Mouse (Mus musculus): ENCODE data around the gene Sertad1. TPM values are rescaled to one million over a fixed set of nuclear protein-coding genes. Genes with fewer than 3 reads are reported as not detected.
"Not testable (repeated sequence)": the region's sequence is repeated elsewhere in the genome, so short reads cannot be mapped to it uniquely, and the experiment has no call there.

Sertad1 gene
- polyA plus RNA-seq, 1 experiment from 2014 or later, result 36.7 TPM

DNA sequence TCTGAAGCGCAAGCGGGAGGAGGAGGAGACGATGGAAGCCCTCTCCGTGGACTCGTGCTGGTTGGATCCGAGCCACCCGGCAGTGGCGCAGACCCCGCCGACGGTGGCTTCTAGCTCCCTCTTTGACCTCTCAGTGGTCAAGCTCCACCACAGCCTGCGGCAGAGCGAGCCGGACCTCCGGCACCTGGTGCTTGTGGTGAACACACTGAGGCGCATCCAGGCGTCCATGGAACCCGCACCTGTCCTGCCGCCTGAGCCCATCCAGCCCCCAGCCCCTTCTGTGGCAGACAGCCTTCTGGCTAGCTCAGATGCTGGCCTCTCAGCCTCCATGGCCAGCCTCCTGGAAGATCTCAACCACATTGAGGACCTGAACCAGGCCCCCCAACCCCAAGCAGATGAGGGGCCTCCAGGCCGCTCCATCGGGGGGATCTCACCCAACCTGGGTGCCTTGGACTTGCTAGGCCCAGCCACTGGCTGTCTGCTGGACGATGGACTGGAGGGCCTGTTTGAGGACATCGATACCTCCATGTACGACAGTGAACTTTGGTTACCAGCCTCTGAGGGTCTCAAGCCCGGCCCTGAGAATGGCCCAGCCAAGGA lies 2.7 kb downstream of the Sertad1 start:
- no peak for ATAC-seq (ENCODE audit: insufficient read depth, low FRiP score, low read depth)
- H3K4me3 ChIP-seq (replicated peaks), result no peak overlapping the region
- H3K9ac ChIP-seq, result no peak overlapping the region
- H3K9me3 ChIP-seq, result no peaks in the 10 kb centered on the region
- no peaks in the 10 kb centered on the region for H3K27me3 ChIP-seq (replicated peaks)
- peaks cover 33% of the 10 kb centered on the region for H3K4me1 ChIP-seq
- H3K4me2 ChIP-seq, result no peak overlapping the region; the same call in 1 of the 2 replicates
- peak overlapping the region; percentile 95; the same call in 1 of the 2 replicates for H3K27ac ChIP-seq
- peaks cover 9% of the 10 kb centered on the region; the same call in 1 of the 2 replicates for H3K36me3 ChIP-seq
- WGBS, result 89% methylated on average over 25 of the region's 25 CpGs

DNA sequence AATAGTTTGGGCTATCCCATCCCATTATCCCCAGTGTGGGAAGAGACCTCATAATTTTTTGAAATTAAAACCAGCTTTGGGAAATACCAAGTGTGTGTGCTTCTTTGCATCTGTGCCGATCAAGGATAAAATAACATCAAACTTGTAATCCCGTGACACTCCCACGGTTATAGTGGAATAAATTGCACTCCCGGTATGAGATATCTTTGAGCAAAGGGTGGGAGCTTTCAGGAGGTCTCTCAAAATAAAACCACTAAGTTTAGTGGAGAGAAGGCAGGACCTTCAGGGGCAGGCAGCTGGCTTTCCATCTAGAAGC lies 3.5 kb downstream of the Sertad1 start:
- peaks cover 9% of the 10 kb centered on the region; the same call in 1 of the 2 replicates for H3K36me3 ChIP-seq
- no peaks in the 10 kb centered on the region for H3K27me3 ChIP-seq (replicated peaks)
- peak overlapping the region; percentile 95 for H3K27ac ChIP-seq
- 23% methylated on average over 4 of the region's 4 CpGs for WGBS
- H3K4me3 ChIP-seq (replicated peaks), result peak overlapping the region; percentile 41
- H3K9me3 ChIP-seq, result no peaks in the 10 kb centered on the region
- no peak for ATAC-seq (ENCODE audit: insufficient read depth, low FRiP score, low read depth)
- H3K4me1 ChIP-seq, result peaks cover 33% of the 10 kb centered on the region
- peak overlapping the region; percentile 66 for H3K4me2 ChIP-seq
- peak overlapping the region; percentile 37; the same call in 1 of the 2 replicates for H3K9ac ChIP-seq

DNA sequence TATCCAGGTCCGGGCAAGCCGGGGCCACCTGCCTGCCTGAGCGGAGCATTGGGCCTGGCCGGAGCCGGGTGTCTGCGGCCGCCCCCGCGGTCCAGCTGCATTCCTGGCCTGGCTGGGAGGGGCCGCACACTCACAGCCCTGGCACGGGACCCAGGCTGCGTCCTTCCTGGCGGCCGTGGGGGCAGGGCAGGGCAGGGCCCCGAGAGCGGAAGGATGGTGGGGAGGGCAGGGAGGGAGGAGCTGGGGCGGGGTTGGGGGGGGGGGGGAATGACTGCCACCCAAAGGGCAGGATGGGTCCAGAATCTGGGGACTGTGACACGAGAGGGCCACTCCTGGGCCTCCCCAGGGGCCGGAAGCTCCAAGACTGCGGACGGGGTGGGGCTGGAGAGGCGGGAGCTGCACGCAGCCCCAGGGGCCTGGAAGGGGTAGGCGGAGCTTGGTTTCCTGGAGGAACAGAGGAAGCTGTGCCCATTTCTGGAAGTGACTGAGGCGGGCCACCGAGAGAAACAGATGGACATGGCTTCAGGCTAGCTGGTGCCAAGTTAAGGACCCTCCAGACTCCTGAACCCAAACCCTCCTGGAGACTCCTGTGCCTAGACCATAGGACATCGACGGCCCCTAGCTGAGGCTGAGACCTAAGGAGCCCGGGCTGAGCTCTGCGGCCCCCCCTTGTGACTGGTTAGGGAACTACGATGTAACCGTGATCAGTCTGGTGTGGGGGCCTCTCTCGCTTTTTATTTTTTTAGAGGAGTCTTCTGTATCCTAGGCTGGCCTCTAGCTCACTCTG lies 4.0 kb downstream of the Sertad1 start:
- no peaks in the 10 kb centered on the region for H3K27me3 ChIP-seq (replicated peaks)
- WGBS, result under 1% methylated on average over 30 of the region's 33 CpGs
- peak; percentile 84 for ATAC-seq (ENCODE audit: insufficient read depth, low FRiP score, low read depth)
- H3K9ac ChIP-seq, result peak overlapping the region; percentile 37; the same call in 1 of the 2 replicates
- peak overlapping the region; percentile 41 for H3K4me3 ChIP-seq (replicated peaks)
- H3K36me3 ChIP-seq, result peaks cover 9% of the 10 kb centered on the region; the same call in 1 of the 2 replicates
- H3K4me1 ChIP-seq, result peaks cover 33% of the 10 kb centered on the region
- peak overlapping the region; percentile 95 for H3K27ac ChIP-seq
- H3K4me2 ChIP-seq, result peak overlapping the region; percentile 66
- no peaks in the 10 kb centered on the region for H3K9me3 ChIP-seq

DNA sequence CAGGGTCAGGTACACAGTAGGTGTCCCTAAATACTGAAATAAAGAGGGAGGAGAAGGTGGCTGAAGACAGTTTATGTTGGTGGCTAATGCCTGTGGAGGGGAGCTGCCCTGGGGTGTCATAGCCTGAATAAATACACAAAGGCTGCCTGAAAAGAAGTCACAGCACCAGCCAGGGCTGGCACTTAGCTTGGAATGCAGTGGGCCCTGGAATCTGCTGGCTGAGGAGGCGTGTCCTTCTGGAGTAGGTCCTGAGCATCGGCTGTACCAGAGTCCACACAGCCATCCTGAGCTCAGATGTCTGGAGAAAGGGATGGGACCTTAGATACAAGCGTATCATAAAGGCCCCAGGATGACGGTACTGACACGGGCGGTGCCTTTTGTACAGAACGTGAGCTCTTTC lies 5.1 kb downstream of the Sertad1 start:
- 71% methylated on average over 7 of the region's 7 CpGs for WGBS
- Histone ChIP-seq H3K27me3 (replicated peaks) (no peaks in the 10 kb centered on the region), H3K9me3 (no peaks in the 10 kb centered on the region), H3K4me3 (replicated peaks) (no peak overlapping the region), H3K9ac (no peak overlapping the region), H3K4me2 (no peak overlapping the region), H3K27ac (peak overlapping the region; percentile 52; the same call in 1 of the 2 replicates), H3K4me1 (peaks cover 33% of the 10 kb centered on the region), H3K36me3 (peaks cover 9% of the 10 kb centered on the region; the same call in 1 of the 2 replicates)
- ATAC-seq (ENCODE audit: insufficient read depth, low FRiP score, low read depth), result no peak

DNA sequence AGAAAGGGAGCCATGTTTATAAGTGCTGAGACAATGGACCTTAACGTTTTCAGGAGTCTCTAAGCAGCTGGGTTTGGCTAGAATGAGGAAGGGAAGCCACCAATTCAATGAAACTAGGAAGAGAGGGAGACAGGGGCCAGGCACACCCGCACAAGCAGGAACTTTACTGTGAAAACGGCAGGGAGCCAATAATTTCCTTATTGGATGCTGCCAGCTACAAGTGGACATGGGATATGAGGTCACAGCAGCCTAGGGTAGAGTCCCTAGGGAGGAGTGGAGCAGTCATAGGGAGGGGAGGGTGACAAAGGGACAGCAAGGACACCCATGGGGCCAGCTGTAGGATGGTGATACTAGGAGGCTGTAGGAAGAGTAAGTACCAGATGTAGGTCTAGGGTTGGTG lies 6.3 kb downstream of the Sertad1 start:
- Histone ChIP-seq H3K9me3 (no peaks in the 10 kb centered on the region), H3K27me3 (replicated peaks) (no peaks in the 10 kb centered on the region), H3K4me3 (replicated peaks) (no peak overlapping the region), H3K27ac (no peak overlapping the region), H3K36me3 (peaks cover 9% of the 10 kb centered on the region; the same call in 1 of the 2 replicates), H3K9ac (no peak overlapping the region), H3K4me1 (peaks cover 33% of the 10 kb centered on the region), H3K4me2 (no peak overlapping the region)
- WGBS, result 52% methylated on average over 3 of the region's 3 CpGs
- no peak for ATAC-seq (ENCODE audit: insufficient read depth, low FRiP score, low read depth)

DNA sequence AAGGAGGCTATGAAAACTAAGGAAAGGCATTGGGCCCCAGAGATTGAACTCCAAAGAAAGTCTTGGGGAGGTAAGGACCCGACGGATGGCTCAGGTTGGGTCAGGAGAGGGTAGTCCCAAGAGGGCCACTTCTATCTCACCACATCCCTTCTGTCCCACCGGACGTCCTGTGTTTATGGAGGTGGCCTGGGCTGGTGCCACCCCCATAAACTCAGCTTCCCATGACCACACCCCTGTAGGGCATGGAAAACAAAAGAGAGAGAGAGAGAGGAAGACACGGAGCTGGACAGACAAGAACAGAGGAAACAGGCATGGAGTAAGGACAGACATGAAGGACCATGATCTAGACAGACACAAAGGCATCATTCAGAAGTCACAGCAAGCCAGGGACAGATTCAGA lies 6.7 kb downstream of the Sertad1 start:
- H3K36me3 ChIP-seq, result peaks cover 9% of the 10 kb centered on the region; the same call in 1 of the 2 replicates
- H3K9me3 ChIP-seq, result no peaks in the 10 kb centered on the region
- no peak overlapping the region for H3K27ac ChIP-seq
- no peak overlapping the region for H3K4me3 ChIP-seq (replicated peaks)
- H3K27me3 ChIP-seq (replicated peaks), result no peaks in the 10 kb centered on the region
- peaks cover 29% of the 10 kb centered on the region for H3K4me1 ChIP-seq
- no peak overlapping the region for H3K4me2 ChIP-seq
- no peak for ATAC-seq (ENCODE audit: insufficient read depth, low FRiP score, low read depth)
- 84% methylated on average over 5 of the region's 5 CpGs for WGBS
- H3K9ac ChIP-seq, result no peak overlapping the region

DNA sequence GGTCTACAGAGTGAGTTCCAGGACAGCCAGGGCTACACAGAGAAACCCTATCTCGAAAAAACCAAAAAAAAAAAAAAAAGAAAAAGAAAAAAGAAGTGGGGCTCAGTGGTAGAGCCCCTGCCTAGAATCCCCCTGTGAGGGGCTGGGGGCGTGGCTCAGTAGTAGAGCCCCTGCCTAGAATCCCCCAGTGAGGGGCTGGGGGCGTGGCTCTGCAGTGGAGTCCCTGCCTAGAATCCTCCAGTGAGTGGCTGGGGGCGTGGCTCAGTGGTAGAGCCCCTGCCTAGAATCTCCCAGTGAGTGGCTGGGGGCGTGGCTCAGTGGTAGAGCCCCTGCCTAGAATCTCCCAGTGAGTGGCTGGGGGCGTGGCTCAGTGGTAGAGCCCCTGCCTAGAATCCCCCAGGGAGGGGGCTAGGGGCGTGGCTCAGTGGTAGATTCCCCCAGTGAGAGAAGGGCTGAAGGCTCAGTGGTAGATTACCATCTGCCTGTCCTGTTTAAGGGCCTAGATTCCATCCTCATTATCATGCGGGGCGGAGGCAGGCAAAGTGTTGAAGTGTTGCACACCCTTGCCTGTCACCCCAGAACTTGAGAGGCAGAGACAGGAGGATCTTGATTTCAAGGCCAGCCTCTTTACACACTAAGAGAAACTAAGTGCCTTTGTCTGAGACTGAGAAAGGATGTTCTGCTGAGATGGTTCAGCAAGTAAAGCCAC lies 8.1 kb downstream of the Sertad1 start:
- H3K4me1 ChIP-seq, result peaks cover 18% of the 10 kb centered on the region
- not testable (repeated sequence) for H3K4me3 ChIP-seq (replicated peaks); H3K9ac ChIP-seq; H3K27ac ChIP-seq; ATAC-seq (ENCODE audit: insufficient read depth, low FRiP score, low read depth); H3K9me3 ChIP-seq; H3K27me3 ChIP-seq (replicated peaks); H3K4me2 ChIP-seq; H3K36me3 ChIP-seq
- 90% methylated on average over 9 of the region's 9 CpGs for WGBS

DNA sequence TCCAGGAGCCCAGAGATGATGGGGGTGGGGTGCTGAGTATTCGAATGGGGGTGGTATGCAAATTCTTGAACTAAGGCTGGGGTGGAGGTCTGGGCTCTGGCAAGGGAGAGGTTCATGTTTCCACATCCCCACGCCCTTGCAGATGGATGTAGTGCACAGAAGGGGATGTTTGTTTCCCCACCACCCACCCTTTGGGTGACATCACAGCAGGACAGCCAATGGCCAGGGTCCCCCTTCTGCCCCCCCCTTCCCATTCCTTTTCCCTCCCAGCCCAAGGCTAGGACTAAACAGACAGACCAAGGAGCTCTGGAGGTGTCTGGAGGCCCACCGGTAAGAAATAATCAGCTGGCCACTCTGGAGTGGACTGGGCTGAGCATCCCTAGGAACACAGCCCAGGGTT lies 12.3 kb downstream of the Sertad1 start, which contains the start of gene Prx:
Prx (plus strand) TSS at position 289 of the 400 bp plus-strand sequence.
- no peak for ATAC-seq (ENCODE audit: insufficient read depth, low FRiP score, low read depth)
- Histone ChIP-seq H3K4me1 (no peaks in the 10 kb centered on the region), H3K36me3 (no peaks in the 10 kb centered on the region), H3K9ac (no peak within 1 kb of the TSS), H3K27me3 (replicated peaks) (no peaks in the 10 kb centered on the region), H3K4me2 (no peak within 1 kb of the TSS), H3K27ac (no peak within 1 kb of the TSS), H3K4me3 (replicated peaks) (no peak within 1 kb of the TSS), H3K9me3 (no peaks in the 10 kb centered on the region)
- 26% methylated on average over 3 of the region's 3 CpGs for WGBS

DNA sequence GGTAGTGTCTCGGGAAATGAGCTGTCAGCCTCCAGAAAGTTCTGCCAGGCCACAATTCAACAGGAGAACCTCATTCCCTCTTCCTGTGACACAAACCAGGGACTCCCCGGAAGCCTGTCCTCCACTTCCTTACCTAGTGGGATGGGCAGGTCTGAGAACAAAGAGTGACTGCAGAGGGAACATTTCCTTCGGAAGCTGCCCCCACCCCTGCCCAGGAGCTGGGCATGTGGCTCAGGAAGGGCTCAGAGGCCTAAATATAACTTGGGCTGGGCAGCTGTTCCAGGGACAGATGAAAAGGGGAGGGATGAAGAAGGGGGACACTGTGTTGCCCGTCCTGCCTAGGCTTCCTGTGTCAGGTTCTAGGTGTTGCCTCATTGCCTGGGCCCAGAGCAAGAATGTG lies 14.9 kb downstream of the Sertad1 start:
- ATAC-seq (ENCODE audit: insufficient read depth, low FRiP score, low read depth), result no peak
- H3K4me1 ChIP-seq, result peaks cover 5% of the 10 kb centered on the region
- no peaks in the 10 kb centered on the region for H3K36me3 ChIP-seq
- H3K9ac ChIP-seq, result no peak overlapping the region
- peak overlapping the region; percentile 31; the same call in 1 of the 2 replicates for H3K27ac ChIP-seq
- H3K4me2 ChIP-seq, result no peak overlapping the region
- no peaks in the 10 kb centered on the region for H3K27me3 ChIP-seq (replicated peaks)
- no peaks in the 10 kb centered on the region for H3K9me3 ChIP-seq
- WGBS, result 57% methylated on average over 4 of the region's 4 CpGs
- no peak overlapping the region for H3K4me3 ChIP-seq (replicated peaks)

DNA sequence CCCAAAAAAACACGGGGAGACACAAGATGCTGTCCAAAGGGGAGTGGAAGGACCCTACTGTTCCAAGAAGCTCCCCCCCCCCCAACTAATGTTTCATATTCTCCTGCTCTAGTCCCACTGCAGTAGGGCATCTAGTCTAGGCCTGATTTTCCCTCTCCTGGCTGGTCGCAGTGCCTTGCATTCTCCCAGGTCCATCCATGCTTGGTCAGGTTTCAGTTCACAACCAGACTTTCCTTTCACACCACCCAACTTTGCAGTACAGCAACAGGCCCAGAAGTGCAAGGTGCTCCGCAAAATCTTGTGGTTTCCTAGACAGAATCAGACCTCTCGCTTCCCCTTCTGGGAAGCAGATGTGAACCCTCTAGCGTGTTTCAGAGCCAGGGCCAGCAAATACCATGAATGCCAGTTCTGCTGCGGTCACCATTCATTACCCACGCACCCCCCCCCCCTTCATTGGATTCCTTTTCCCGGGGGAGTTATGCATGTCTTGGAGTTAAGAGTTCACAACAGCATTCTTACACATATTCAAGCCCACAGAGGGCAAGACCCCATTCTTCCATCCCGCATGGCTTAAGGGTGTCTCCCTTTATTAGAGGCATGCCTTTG lies 20.2 kb downstream of the Sertad1 start:
- Histone ChIP-seq H3K27me3 (replicated peaks) (no peaks in the 10 kb centered on the region), H3K4me1 (peaks cover 13% of the 10 kb centered on the region), H3K9me3 (no peaks in the 10 kb centered on the region), H3K9ac (no peak overlapping the region), H3K27ac (peak overlapping the region; percentile 100), H3K4me2 (peak overlapping the region; percentile 68), H3K36me3 (no peaks in the 10 kb centered on the region), H3K4me3 (replicated peaks) (peak overlapping the region; percentile 58)
- WGBS, result 33% methylated on average over 9 of the region's 9 CpGs
- no peak for ATAC-seq (ENCODE audit: insufficient read depth, low FRiP score, low read depth)

DNA sequence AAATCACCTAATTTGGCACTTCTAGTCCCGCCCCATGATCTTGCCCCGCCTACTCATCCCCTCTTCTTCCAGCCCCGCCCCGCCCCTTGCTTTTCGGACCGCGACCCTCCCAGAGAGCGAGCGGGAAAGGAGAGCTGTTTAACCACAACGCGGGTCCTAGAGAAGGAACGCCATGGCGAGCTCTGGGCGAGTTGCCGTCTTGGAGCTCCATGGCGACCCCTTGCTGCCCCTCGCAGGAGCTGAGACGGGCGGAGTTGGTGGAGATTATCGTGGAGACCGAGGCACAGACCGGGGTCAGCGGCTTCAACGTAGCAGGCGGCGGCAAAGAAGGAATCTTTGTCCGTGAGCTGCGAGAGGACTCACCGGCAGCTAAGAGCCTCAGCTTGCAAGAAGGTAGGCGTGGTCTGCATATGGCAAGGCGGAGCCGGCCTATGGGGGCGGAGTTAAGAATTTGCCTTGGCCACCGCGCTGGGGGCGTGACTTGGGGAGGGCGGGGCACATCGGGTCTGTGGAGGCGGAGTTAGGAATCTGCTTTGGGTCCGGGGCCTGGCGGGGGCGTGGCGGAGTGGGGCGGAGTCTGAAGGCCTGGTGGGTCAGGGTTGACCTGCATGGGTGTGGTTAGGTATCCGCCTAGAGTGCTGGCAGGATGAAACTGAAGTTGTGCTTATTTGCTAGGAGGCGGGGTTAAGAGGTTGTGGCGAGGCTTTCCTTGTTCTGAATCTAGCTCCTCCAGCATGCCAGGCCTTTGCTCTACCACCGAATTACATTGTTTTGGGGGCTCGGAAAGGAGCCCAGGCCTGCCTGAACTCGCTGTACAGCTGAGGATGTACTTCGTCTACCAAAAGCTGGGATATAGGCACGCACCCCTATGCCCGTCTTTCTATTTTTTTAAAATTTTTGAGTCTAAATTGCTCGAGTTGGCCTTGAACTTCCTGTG lies 21.3 kb downstream of the Sertad1 start:
- peak overlapping the region; percentile 100 for H3K27ac ChIP-seq
- peak; percentile 95 for ATAC-seq (ENCODE audit: insufficient read depth, low FRiP score, low read depth)
- peaks cover 13% of the 10 kb centered on the region for H3K4me1 ChIP-seq
- peak overlapping the region; percentile 68 for H3K4me2 ChIP-seq
- H3K9ac ChIP-seq, result peak overlapping the region; percentile 72
- H3K4me3 ChIP-seq (replicated peaks), result peak overlapping the region; percentile 58
- WGBS, result under 1% methylated on average over 51 of the region's 54 CpGs
- H3K9me3 ChIP-seq, result no peaks in the 10 kb centered on the region
- no peaks in the 10 kb centered on the region for H3K36me3 ChIP-seq
- H3K27me3 ChIP-seq (replicated peaks), result no peaks in the 10 kb centered on the region
